Mouse (Mus musculus) neural tube, embryonic 11.5 days (tissue): ENCODE results near the gene Morc2a. TPM values are rescaled to one million over a fixed set of nuclear protein-coding genes. Genes with fewer than 3 reads are reported as not detected.

ENCODE experiments used
- ATAC-seq: fragments of 200-750 bp; cut with Nextera tagmentation; 2 replicates; pipeline ENCODE4 v1.8.0; 2017; ENCODE audit warnings: moderate number of reproducible peaks, mild to moderate bottlenecking, moderate TSS enrichment, moderate library complexity; ENCODE audit not compliant: insufficient read depth, low FRiP score, low TSS enrichment
- DNase-seq: peaks from one replicate; pipeline ENCODE4 v3.0.0-alpha.2; 2015; ENCODE audit warnings: low spot score
- H3K27ac ChIP-seq: fragments of 300-500 bp; sonication (generic); 2 replicates; pipeline ENCODE4 v1.5.1; 2014; ENCODE audit warnings: low read depth, mild to moderate bottlenecking, low read length
- H3K27me3 ChIP-seq: fragments of 300-500 bp; sonication (generic); 2 replicates; pipeline ENCODE4 v1.6.1; 2014; ENCODE audit warnings: mild to moderate bottlenecking, low read length, mixed read lengths; ENCODE audit not compliant: control insufficient read depth, insufficient read depth
- H3K36me3 ChIP-seq: fragments of 300-500 bp; sonication (generic); 2 replicates; pipeline ENCODE4 v1.6.1; 2014; ENCODE audit warnings: mild to moderate bottlenecking, low read length, moderate library complexity, mixed read lengths; ENCODE audit not compliant: control insufficient read depth, insufficient read depth
- H3K4me1 ChIP-seq: fragments of 300-500 bp; sonication (generic); 2 replicates; pipeline ENCODE4 v1.6.1; 2014; ENCODE audit warnings: low read length, mixed read lengths; ENCODE audit not compliant: control insufficient read depth, insufficient read depth
- H3K4me2 ChIP-seq: fragments of 300-500 bp; sonication (generic); 2 replicates; pipeline ENCODE4 v1.6.1; 2014; ENCODE audit warnings: low read depth, mild to moderate bottlenecking, moderate library complexity
- H3K4me3 ChIP-seq: fragments of 300-500 bp; sonication (generic); 2 replicates; pipeline ENCODE4 v1.5.1; 2014; ENCODE audit warnings: low read depth, low read length
- H3K9ac ChIP-seq: fragments of 300-500 bp; sonication (generic); 2 replicates; pipeline ENCODE4 v1.6.1; 2014; ENCODE audit warnings: mild to moderate bottlenecking, low read length
- H3K9me3 ChIP-seq: fragments of 300-500 bp; sonication (generic); 2 replicates; pipeline ENCODE4 v1.6.1; 2016; ENCODE audit warnings: low read length; ENCODE audit not compliant: control insufficient read depth
- WGBS: fragments of 180-500 bp; shearing (Covaris S2); extraction: QIAGEN DNeasy Blood & Tissue Kit; methylation state at CpG from one replicate; pipeline ENCODE4 v1.1.7; 2014; 5-methylcytosine and 5-hydroxymethylcytosine counted together
- polyA plus RNA-seq: library from polyadenylated mRNA; unstranded; fragments of >200 nt; fragmentation: Nextera tagmentation; extraction: Ambion mirVana; gene quantifications from 2 replicates; pipeline ENCODE4 v1.2.1, GENCODE M21; 2014

Gene Morc2a
- polyA plus RNA-seq, 1 experiment from 2014 or later, result 35.0 TPM

DNA sequence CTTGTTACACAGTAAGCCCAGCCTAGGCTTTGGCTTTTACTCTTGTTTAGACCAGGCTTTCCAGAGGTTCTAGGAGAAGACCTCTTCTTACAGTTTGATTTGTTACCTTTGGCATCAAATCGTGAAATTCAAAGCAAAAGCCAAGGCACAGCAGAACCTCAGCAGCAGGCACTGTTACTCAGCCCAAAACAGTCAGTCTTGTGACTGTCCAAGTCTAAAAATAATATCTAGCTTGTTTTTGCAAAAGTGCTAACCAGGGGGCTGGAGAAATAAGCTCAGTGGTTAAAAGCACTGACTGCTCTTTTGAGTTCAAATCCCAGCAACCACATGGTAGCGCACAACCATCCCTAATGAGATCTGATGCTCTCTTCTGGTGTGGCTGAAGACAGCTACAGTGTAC lies 37.9 kb downstream of the Morc2a start:
- WGBS, result 89% methylated on average over 2 of the region's 2 CpGs
- peaks cover 25% of the 10 kb centered on the region for H3K36me3 ChIP-seq

DNA sequence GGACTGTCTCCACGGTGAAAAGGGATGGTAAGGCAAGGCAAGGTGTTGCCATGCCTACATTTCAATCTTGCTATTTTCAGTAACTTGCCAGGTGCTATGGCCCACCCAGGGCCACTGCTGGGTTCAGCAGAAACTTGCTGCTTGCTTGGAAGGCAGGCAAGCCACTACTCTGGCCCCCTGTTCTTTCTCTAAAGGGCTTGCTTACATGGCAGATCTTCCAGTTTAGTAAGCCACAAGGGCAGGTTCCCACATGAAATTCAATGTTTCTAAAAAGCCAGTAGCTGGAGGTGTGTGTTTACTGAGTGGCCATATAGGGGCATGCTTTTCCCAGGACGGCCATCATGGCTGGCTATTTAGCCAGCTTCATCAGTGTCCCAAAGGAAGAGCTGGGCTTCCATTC lies 42.8 kb downstream of the Morc2a start:
- peaks cover 11% of the 10 kb centered on the region for H3K36me3 ChIP-seq
- H3K9me3 ChIP-seq, result no peaks in the 10 kb centered on the region
- H3K4me2 ChIP-seq, result no peak overlapping the region
- H3K9ac ChIP-seq, result no peak overlapping the region
- no peaks in the 10 kb centered on the region for H3K27me3 ChIP-seq
- H3K4me1 ChIP-seq, result no peaks in the 10 kb centered on the region
- WGBS, result 91% methylated on average over 2 of the region's 2 CpGs
- DNase-seq (no peak), ATAC-seq (no peak)
- H3K4me3 ChIP-seq, result no peak overlapping the region
- H3K27ac ChIP-seq, result no peak overlapping the region

More for the DNA sequence above, 37.9 kb downstream of the Morc2a start:
- no peaks in the 10 kb centered on the region for H3K9me3 ChIP-seq
- DNase-seq (no peak), ATAC-seq (no peak)
- H3K4me2 ChIP-seq, result no peak overlapping the region
- H3K9ac ChIP-seq, result no peak overlapping the region
- no peak overlapping the region for H3K27ac ChIP-seq
- no peak overlapping the region for H3K4me3 ChIP-seq
- no peaks in the 10 kb centered on the region for H3K4me1 ChIP-seq
- no peaks in the 10 kb centered on the region for H3K27me3 ChIP-seq

DNA sequence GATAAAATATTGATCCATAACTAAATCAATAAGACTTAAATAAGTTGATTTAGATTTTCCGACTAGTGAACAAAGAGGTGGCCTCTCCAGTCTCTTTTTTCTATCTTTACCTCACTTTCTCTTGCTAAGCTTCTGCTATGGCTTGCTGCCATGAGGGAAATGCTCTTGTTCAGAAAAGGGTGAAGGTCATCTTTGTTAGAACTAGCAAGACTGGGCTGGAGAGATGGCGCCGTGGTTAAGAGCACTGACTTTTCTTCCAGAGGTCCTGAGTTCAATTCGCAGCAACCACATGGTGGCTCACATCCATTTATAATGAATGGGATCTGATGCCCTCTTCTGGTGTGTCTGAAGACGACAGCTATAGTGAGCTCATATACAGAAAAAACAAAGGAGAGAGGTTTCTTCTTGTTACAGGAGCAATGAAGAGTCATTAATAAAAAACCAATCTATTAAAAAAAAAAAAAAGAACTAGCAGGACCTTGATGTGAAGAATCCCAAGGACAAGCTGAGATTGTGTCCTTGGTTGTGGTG lies 47.2 kb downstream of the Morc2a start:
- Histone ChIP-seq H3K4me3 (no peak overlapping the region), H3K4me2 (no peak overlapping the region), H3K4me1 (no peaks in the 10 kb centered on the region), H3K9ac (no peak overlapping the region), H3K36me3 (no peaks in the 10 kb centered on the region), H3K27me3 (no peaks in the 10 kb centered on the region), H3K27ac (no peak overlapping the region), H3K9me3 (no peaks in the 10 kb centered on the region)
- ATAC-seq (no peak), DNase-seq (no peak)
- WGBS, result 87% methylated on average over 5 of the region's 5 CpGs

DNA sequence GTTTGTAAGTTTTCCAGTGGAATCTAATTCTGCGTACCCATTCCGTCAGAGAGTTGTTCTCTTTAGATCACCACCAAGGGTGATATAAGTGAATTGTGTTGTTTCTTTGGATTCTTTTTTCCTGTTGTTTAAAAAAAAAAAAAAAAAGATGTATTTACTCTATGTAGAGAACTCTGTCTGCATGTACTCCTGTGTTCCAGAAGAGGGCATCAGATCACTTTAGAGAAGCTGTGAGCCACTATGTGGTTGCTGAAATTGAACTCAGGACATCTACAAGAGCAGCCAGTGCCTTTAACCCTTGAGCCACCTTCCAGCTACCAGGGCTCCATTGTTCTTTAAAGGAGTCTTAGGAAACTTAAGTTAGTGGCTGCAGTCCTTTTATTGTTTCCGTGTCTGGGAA lies 48.5 kb downstream of the Morc2a start:
- Histone ChIP-seq H3K9me3 (no peaks in the 10 kb centered on the region), H3K4me3 (no peak overlapping the region), H3K27ac (no peak overlapping the region), H3K9ac (no peak overlapping the region), H3K4me2 (no peak overlapping the region), H3K4me1 (no peaks in the 10 kb centered on the region), H3K27me3 (no peaks in the 10 kb centered on the region), H3K36me3 (no peaks in the 10 kb centered on the region)
- no peak for ATAC-seq
- 82% methylated on average over 3 of the region's 3 CpGs for WGBS
- DNase-seq, result no peak

DNA sequence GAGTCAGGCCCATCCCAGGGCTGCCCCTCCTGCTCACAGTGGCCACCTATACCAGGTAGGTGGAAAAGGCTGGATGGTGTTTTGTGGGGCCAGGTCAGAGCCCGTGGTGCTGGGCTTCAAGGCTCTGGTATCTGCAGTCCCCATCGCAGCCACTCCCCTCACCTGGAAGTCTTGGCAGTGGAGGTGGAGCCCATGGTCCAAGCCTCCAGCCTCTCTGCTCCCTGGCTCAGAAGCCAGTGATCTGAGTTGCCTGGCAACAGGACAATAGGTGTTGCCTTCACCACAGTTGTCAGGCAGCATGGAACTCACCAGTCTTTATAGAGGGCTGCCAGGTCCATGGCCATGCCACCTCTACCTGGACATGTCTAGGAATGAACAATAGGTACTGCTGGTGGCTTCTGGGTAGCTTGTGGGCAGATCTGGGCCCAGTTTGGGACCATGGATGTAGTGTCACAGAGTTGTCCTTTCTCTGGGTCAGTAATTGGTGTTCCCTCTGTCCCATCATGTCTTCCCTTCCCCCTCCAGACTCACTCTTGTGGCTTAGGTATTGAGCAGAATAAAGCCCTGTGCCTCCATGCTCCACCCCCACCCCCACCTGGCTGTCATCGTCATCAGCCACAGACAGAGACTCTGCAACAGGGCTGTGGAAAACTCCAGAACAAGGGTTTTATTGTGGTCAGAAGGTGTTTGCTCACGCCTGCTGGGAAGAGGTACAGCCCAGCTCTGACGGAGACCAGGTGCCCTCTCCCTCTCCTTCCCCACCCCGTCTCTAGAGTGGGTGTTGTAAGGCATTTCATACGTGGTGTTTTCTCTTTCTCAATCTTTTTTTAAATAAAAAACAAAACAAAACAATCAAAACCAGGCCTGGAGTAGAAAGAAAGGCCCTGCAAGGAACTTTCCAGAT lies 54.4 kb downstream of the Morc2a start:
- no peaks in the 10 kb centered on the region for H3K27me3 ChIP-seq
- H3K9me3 ChIP-seq, result no peaks in the 10 kb centered on the region
- no peaks in the 10 kb centered on the region for H3K36me3 ChIP-seq
- DNase-seq (no peak), ATAC-seq (no peak)
- no peak overlapping the region for H3K9ac ChIP-seq
- no peak overlapping the region for H3K27ac ChIP-seq
- WGBS, result 74% methylated on average over 7 of the region's 7 CpGs
- no peak overlapping the region for H3K4me3 ChIP-seq
- no peak overlapping the region for H3K4me2 ChIP-seq
- H3K4me1 ChIP-seq, result no peaks in the 10 kb centered on the region

DNA sequence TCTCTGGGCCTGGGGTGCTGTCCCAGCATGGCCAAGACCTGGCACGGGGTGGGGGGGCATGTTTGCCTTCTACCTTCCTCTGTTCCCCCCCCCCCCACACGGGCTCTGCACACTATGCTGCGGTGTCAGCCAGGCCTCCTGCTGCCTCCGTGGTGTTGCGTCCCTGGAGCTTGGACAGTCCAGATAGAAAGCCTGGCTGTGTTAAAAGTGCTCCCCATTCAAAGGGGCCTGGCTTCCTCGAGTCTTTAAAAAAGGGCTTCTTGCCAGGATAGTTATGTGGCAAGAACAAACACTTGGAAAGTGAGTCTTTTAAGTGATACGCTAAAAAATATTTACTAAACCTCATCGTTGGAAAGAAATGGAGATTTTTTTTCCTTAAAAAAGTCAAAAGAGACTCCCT lies 55.4 kb downstream of the Morc2a start:
- H3K27ac ChIP-seq, result no peak overlapping the region
- no peak overlapping the region for H3K4me3 ChIP-seq
- no peaks in the 10 kb centered on the region for H3K27me3 ChIP-seq
- no peak overlapping the region for H3K9ac ChIP-seq
- ATAC-seq (no peak), DNase-seq (no peak)
- no peaks in the 10 kb centered on the region for H3K4me1 ChIP-seq
- 84% methylated on average over 8 of the region's 8 CpGs for WGBS
- no peaks in the 10 kb centered on the region for H3K36me3 ChIP-seq
- H3K9me3 ChIP-seq, result no peaks in the 10 kb centered on the region
- H3K4me2 ChIP-seq, result no peak overlapping the region

DNA sequence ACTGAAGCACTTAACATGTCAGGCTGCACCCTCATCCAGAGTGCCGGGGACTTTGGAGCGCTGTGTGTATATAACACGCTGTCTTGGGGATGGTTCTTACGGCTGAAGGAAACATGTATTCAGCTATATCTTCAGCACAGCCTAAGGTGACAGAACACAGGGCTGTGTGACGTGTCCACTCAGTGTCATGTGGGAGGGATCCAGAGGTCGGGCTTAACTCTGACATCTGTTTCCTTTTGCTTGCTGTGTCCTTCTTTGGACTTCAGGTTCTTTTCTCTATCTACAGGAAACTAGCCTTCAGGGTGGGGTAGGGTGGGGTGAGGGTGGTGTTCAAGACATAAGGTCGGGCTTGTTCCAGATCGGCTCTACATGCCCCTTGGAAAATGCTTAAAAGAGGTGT lies 58.1 kb downstream of the Morc2a start:
- no peak for DNase-seq
- Histone ChIP-seq H3K9me3 (no peaks in the 10 kb centered on the region), H3K27me3 (no peaks in the 10 kb centered on the region), H3K36me3 (no peaks in the 10 kb centered on the region), H3K4me1 (no peaks in the 10 kb centered on the region), H3K9ac (no peak overlapping the region), H3K4me3 (no peak overlapping the region), H3K27ac (no peak overlapping the region), H3K4me2 (no peak overlapping the region)
- 84% methylated on average over 8 of the region's 8 CpGs for WGBS
- no peak for ATAC-seq

DNA sequence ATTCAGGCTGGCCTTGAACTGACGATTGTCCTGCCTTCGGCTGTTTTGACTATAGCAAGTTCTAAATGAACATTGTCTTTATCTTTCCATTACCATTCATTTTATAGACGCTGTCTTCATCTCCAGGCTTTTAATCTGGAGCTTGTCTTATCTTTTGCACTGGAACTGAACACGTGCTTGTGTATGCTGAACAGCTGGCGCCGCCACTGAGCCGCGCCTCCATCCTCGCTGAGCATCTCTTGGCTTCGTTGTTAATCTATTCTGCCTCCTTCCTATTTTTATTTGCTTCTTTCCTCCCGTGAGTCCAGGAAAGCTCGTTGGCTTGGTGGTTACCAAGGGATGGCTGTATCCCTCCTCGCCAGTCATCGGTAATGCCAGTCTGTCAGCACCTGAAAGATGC lies 61.2 kb downstream of the Morc2a start:
- Histone ChIP-seq H3K27me3 (no peaks in the 10 kb centered on the region), H3K4me3 (no peak overlapping the region), H3K9ac (no peak overlapping the region), H3K4me1 (no peaks in the 10 kb centered on the region), H3K27ac (no peak overlapping the region), H3K9me3 (no peaks in the 10 kb centered on the region), H3K4me2 (no peak overlapping the region), H3K36me3 (no peaks in the 10 kb centered on the region)
- no peak for DNase-seq
- 85% methylated on average over 14 of the region's 14 CpGs for WGBS
- no peak for ATAC-seq

DNA sequence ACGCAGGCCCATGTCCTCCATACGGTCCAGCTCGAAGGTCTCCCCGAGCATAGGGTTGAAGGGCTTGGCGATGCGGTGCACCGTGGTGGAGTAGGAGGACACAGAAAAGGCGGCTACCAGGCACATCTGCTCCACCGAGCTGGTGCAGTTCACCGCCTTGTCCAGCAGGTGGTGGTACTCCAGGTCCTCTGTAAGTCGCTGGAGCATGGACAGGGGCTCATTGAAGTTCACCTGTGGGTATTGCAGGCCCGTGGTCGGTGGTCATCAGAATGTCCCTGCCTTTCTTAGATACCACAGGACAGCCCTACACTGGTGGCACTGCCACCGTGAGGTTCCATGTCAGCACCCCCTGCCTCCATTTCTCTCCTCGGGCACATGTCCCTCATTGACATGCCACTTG lies 65.5 kb downstream of the Morc2a start:
- no peak overlapping the region for H3K4me3 ChIP-seq
- no peaks in the 10 kb centered on the region for H3K9me3 ChIP-seq
- H3K36me3 ChIP-seq, result no peaks in the 10 kb centered on the region
- H3K4me1 ChIP-seq, result no peaks in the 10 kb centered on the region
- 43% methylated on average over 15 of the region's 15 CpGs for WGBS
- H3K9ac ChIP-seq, result no peak overlapping the region
- peak; percentile 60 for DNase-seq
- no peaks in the 10 kb centered on the region for H3K27me3 ChIP-seq
- H3K27ac ChIP-seq, result no peak overlapping the region
- H3K4me2 ChIP-seq, result no peak overlapping the region
- ATAC-seq, result no peak
